Mouse (Mus musculus) layer of hippocampus, postnatal 25 days (tissue): ENCODE data around the gene Speer3. TPM values are rescaled to one million over a fixed set of nuclear protein-coding genes. Genes with fewer than 3 reads are reported as not detected.
"Not testable (repeated sequence)": the region's sequence is repeated elsewhere in the genome, so short reads cannot be mapped to it uniquely, and the experiment has no call there.

ENCODE experiments used
- DNase-seq, 2 experiments: peaks; one replicate each; pipeline ENCODE4 v3.0.0; 2022; ENCODE audit warnings: mixed read lengths in 2 of 2, low spot score in 1 of 2; ENCODE audit errors: extremely low spot score in 1 of 2
- total RNA-seq, 2 experiments: library from RNA; stranded (reverse); gene quantifications; 2 replicates each; pipeline ENCODE4 v1.2.3; 2021

The Speer3 gene
- not detected for total RNA-seq

GRCm38 (mm10) chr5:13791319-13791718 is at the start of gene Speer3:
Gene Speer3 (plus strand): TSS chr5:13791619.
- no peak for DNase-seq

- DNase-seq: not testable (repeated sequence)
Measured at GRCm38 (mm10) chr5:13810496-13810895, 19.1 kb downstream of the Speer3 start.

- no peak for DNase-seq
Measured at GRCm38 (mm10) chr5:13825108-13825507, 33.7 kb downstream of the Speer3 start.

GRCm38 (mm10) chr5:13826708-13827107 is 35.3 kb downstream of the Speer3 start:
- DNase-seq: no peak

GRCm38 (mm10) chr5:13844317-13844716 is 52.9 kb downstream of the Speer3 start:
- no peak for DNase-seq

Other genes with a start within 250 kb of the Speer3 start
- 10 to 100 TPM; 44.4 to 46.5 TPM for gene Sema3e, start 233.7 kb downstream of the Speer3 start, total RNA-seq